Mouse (Mus musculus) urinary bladder, adult 2 months (tissue): ENCODE results near the gene Sema4g. TPM values are rescaled to one million over a fixed set of nuclear protein-coding genes. Genes with fewer than 3 reads are reported as not detected.

ENCODE experiments used
- DNase-seq: peaks from one replicate; pipeline ENCODE4 v3.0.0; 2022; ENCODE audit warnings: low spot score
- polyA plus RNA-seq: library from polyadenylated mRNA; depleted of rRNA; stranded (reverse); fragments of >200 nt; gene quantifications from 2 replicates; pipeline ENCODE4 v1.2.3, GENCODE M21; 2012

The Sema4g gene
- polyA plus RNA-seq, 1 experiment: 68.4 TPM

- no peak for DNase-seq
These were observed 15.0 kb downstream of the Sema4g start for GRCm38 (mm10) chr19:45003740-45004516.

- no peak for DNase-seq
These were observed 16.5 kb downstream of the Sema4g start, which contains the start of gene Twnk for GRCm38 (mm10) chr19:45005444-45005843. Gene Twnk (plus strand): TSS chr19:45005663.

- peak; percentile 95 for DNase-seq
These were observed 17.2 kb downstream of the Sema4g start, which contains the start of gene Mrpl43 for GRCm38 (mm10) chr19:45005957-45006712. Gene Mrpl43 (minus strand): TSS chr19:45006442.

GRCm38 (mm10) chr19:45007021-45007420 lies 18.1 kb downstream of the Sema4g start:
- no peak for DNase-seq

- no peak for DNase-seq
These were observed 18.7 kb downstream of the Sema4g start for GRCm38 (mm10) chr19:45007425-45008191.

- no peak for DNase-seq
These were observed 21.7 kb downstream of the Sema4g start for GRCm38 (mm10) chr19:45010646-45011045.

- no peak for DNase-seq
These were observed 23.3 kb downstream of the Sema4g start for GRCm38 (mm10) chr19:45012219-45012618.

GRCm38 (mm10) chr19:45012636-45013035 lies 23.7 kb downstream of the Sema4g start:
- no peak for DNase-seq

- DNase-seq: no peak
These were observed 24.8 kb downstream of the Sema4g start for GRCm38 (mm10) chr19:45013581-45014225.

- no peak for DNase-seq
These were observed 25.6 kb downstream of the Sema4g start, which contains the start of gene Lzts2 for GRCm38 (mm10) chr19:45014335-45014971. Gene Lzts2 (plus strand): TSS chr19:45014414.

GRCm38 (mm10) chr19:45014981-45015402 lies 26.1 kb downstream of the Sema4g start:
- peak; percentile 66 for DNase-seq

GRCm38 (mm10) chr19:45015518-45016281 lies 26.8 kb downstream of the Sema4g start:
- peak; percentile 60 for DNase-seq

- no peak for DNase-seq
These were observed 27.7 kb downstream of the Sema4g start for GRCm38 (mm10) chr19:45016341-45017215.

- peak; percentile 69 for DNase-seq
These were observed 28.4 kb downstream of the Sema4g start for GRCm38 (mm10) chr19:45017216-45017771.

GRCm38 (mm10) chr19:45017909-45018308 lies 29.0 kb downstream of the Sema4g start:
- DNase-seq: peak; percentile 90

- no peak for DNase-seq
These were observed 29.5 kb downstream of the Sema4g start for GRCm38 (mm10) chr19:45018351-45018831.

- no peak for DNase-seq
These were observed 31.4 kb downstream of the Sema4g start for GRCm38 (mm10) chr19:45020348-45020747.

GRCm38 (mm10) chr19:45021362-45021761 lies 32.5 kb downstream of the Sema4g start:
- no peak for DNase-seq

GRCm38 (mm10) chr19:45023993-45024392 lies 35.1 kb downstream of the Sema4g start:
- DNase-seq: no peak
